Mouse (Mus musculus) liver, embryonic 16.5 days (tissue): Measurements from ENCODE around the gene St8sia1. TPM values are rescaled to one million over a fixed set of nuclear protein-coding genes. Genes with fewer than 3 reads are reported as not detected.

ENCODE experiments used
- ATAC-seq: fragments of 200-750 bp; cut with Nextera tagmentation; 2 replicates; pipeline ENCODE4 v1.8.0; 2017; ENCODE audit warnings: low read depth, mild to moderate bottlenecking, moderate number of reproducible peaks, moderate library complexity
- H3K27ac ChIP-seq: fragments of 300-500 bp; sonication (generic); 2 replicates; pipeline ENCODE4 v1.5.1; 2014; ENCODE audit warnings: mild to moderate bottlenecking, low read length
- H3K27me3 ChIP-seq: fragments of 300-500 bp; sonication (generic); 2 replicates; pipeline ENCODE4 v1.6.1; 2014; ENCODE audit warnings: low read depth, low read length, mixed read lengths; ENCODE audit not compliant: control insufficient read depth, insufficient read depth
- H3K36me3 ChIP-seq: fragments of 300-500 bp; sonication (generic); 2 replicates; pipeline ENCODE4 v1.6.1; 2014; ENCODE audit warnings: mild to moderate bottlenecking; ENCODE audit not compliant: control insufficient read depth, insufficient read depth
- H3K4me1 ChIP-seq: fragments of 300-500 bp; sonication (generic); 2 replicates; pipeline ENCODE4 v1.6.1; 2014; ENCODE audit warnings: low read depth, low read length, mixed read lengths; ENCODE audit not compliant: control insufficient read depth
- H3K4me2 ChIP-seq: fragments of 300-500 bp; sonication (generic); 2 replicates; pipeline ENCODE4 v1.6.1; 2014; ENCODE audit warnings: low read depth, low read length, mixed read lengths
- H3K4me3 ChIP-seq: fragments of 300-500 bp; sonication (generic); 2 replicates; pipeline ENCODE4 v1.5.1; 2014; ENCODE audit warnings: low read depth, mild to moderate bottlenecking, low read length
- H3K9ac ChIP-seq: fragments of 300-500 bp; sonication (generic); 2 replicates; pipeline ENCODE4 v1.6.1; 2014; ENCODE audit warnings: low read depth, low read length
- H3K9me3 ChIP-seq: fragments of 300-500 bp; sonication (generic); replicated peaks from 2 replicates; pipeline ENCODE4 v1.6.1; 2016; ENCODE audit warnings: low read length; ENCODE audit not compliant: control insufficient read depth
- WGBS: fragments of 180-500 bp; shearing (Covaris S2); extraction: QIAGEN DNeasy Blood & Tissue Kit; methylation state at CpG from one replicate; pipeline ENCODE4 v1.1.7; 2014; ENCODE audit not compliant: insufficient replicate concordance; 5-methylcytosine and 5-hydroxymethylcytosine counted together
- polyA plus RNA-seq: library from polyadenylated mRNA; unstranded; fragments of >200 nt; fragmentation: Nextera tagmentation; extraction: Ambion mirVana; gene quantifications from 2 replicates; pipeline ENCODE4 v1.2.1, GENCODE M21; 2015

Gene St8sia1
- polyA plus RNA-seq, 1 experiment from 2014 or later, result 0.05 TPM

GRCm38 (mm10) chr6:142952361-142952954 lies 11.8 kb downstream of the St8sia1 start:
- ATAC-seq, result no peak
- Histone ChIP-seq H3K36me3 (no peaks in the 10 kb centered on the region), H3K9ac (no peak overlapping the region), H3K9me3 (no peaks in the 10 kb centered on the region), H3K27me3 (no peaks in the 10 kb centered on the region), H3K4me3 (no peak overlapping the region), H3K27ac (no peak overlapping the region), H3K4me1 (peaks cover 5% of the 10 kb centered on the region), H3K4me2 (no peak overlapping the region)
- WGBS, result 34% methylated on average over 7 of the region's 7 CpGs

- Histone ChIP-seq H3K9me3 (no peaks in the 10 kb centered on the region), H3K9ac (no peak overlapping the region), H3K36me3 (no peaks in the 10 kb centered on the region), H3K27ac (no peak overlapping the region), H3K4me3 (no peak overlapping the region), H3K27me3 (no peaks in the 10 kb centered on the region), H3K4me2 (no peak overlapping the region), H3K4me1 (peaks cover 5% of the 10 kb centered on the region)
- no peak for ATAC-seq
- 40% methylated on average over 7 of the region's 7 CpGs for WGBS
These were observed 12.5 kb downstream of the St8sia1 start for GRCm38 (mm10) chr6:142951564-142952308.

DNA sequence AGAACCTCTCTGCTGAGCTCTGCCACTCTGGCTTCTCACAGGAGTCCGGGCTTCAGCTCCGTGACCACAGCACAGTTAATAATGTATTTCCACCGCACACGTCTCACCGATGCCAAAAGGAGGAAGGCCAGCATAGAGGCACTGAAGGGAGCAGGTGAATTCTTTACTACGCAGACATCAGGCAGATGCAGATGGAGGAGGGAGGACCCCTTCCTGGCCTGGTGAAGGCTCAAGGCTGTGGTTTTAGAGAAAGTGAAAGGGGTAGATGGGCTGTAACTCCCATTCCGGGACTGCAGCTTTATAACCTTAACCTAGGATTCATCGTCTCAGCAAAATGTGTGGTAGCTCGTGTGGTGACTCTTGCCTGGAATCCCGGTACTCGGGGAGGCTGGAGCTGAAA lies 13.9 kb downstream of the St8sia1 start:
- H3K9me3 ChIP-seq, result no peaks in the 10 kb centered on the region
- no peaks in the 10 kb centered on the region for H3K27me3 ChIP-seq
- ATAC-seq, result no peak
- 35% methylated on average over 11 of the region's 11 CpGs for WGBS
- H3K4me3 ChIP-seq, result no peak overlapping the region
- H3K4me1 ChIP-seq, result peaks cover 3% of the 10 kb centered on the region
- no peak overlapping the region for H3K27ac ChIP-seq
- no peak overlapping the region for H3K4me2 ChIP-seq
- H3K36me3 ChIP-seq, result no peaks in the 10 kb centered on the region
- H3K9ac ChIP-seq, result no peak overlapping the region

- Histone ChIP-seq H3K27me3 (no peaks in the 10 kb centered on the region), H3K4me1 (no peaks in the 10 kb centered on the region; the same call in 1 of the 2 replicates), H3K4me2 (no peak overlapping the region), H3K9me3 (no peaks in the 10 kb centered on the region), H3K9ac (no peak overlapping the region), H3K36me3 (no peaks in the 10 kb centered on the region), H3K27ac (no peak overlapping the region), H3K4me3 (no peak overlapping the region)
- no peak for ATAC-seq
- 68% methylated on average over 5 of the region's 5 CpGs for WGBS
These were observed 15.3 kb downstream of the St8sia1 start for GRCm38 (mm10) chr6:142948955-142949357.

- WGBS, result 48% methylated on average over 6 of the region's 6 CpGs
- H3K4me3 ChIP-seq, result no peak overlapping the region
- H3K4me1 ChIP-seq, result no peaks in the 10 kb centered on the region; the same call in 1 of the 2 replicates
- no peak overlapping the region for H3K27ac ChIP-seq
- H3K27me3 ChIP-seq, result no peaks in the 10 kb centered on the region
- ATAC-seq, result no peak
- no peak overlapping the region for H3K9ac ChIP-seq
- H3K4me2 ChIP-seq, result no peak overlapping the region
- no peaks in the 10 kb centered on the region for H3K36me3 ChIP-seq
- no peaks in the 10 kb centered on the region for H3K9me3 ChIP-seq
These were observed 17.2 kb downstream of the St8sia1 start for GRCm38 (mm10) chr6:142947029-142947428.

- Histone ChIP-seq H3K9ac (no peak overlapping the region), H3K27ac (no peak overlapping the region)
- WGBS, result 48% methylated on average over 7 of the region's 8 CpGs
These were observed 18.0 kb downstream of the St8sia1 start for GRCm38 (mm10) chr6:142946069-142946871.

GRCm38 (mm10) chr6:142945461-142945860 lies 18.8 kb downstream of the St8sia1 start:
- no peak overlapping the region for H3K9ac ChIP-seq
- H3K27ac ChIP-seq, result no peak overlapping the region
- peaks cover 2% of the 10 kb centered on the region; the same call in 1 of the 2 replicates for H3K4me1 ChIP-seq
- no peaks in the 10 kb centered on the region for H3K27me3 ChIP-seq
- 24% methylated on average over 2 of the region's 2 CpGs for WGBS
- ATAC-seq, result no peak
- H3K4me2 ChIP-seq, result no peak overlapping the region
- H3K9me3 ChIP-seq, result no peaks in the 10 kb centered on the region
- no peaks in the 10 kb centered on the region for H3K36me3 ChIP-seq
- no peak overlapping the region for H3K4me3 ChIP-seq

More at GRCm38 (mm10) chr6:142946069-142946871, 18.0 kb downstream of the St8sia1 start:
- no peaks in the 10 kb centered on the region for H3K9me3 ChIP-seq
- peaks cover 2% of the 10 kb centered on the region; the same call in 1 of the 2 replicates for H3K4me1 ChIP-seq
- ATAC-seq, result no peak
- no peak overlapping the region for H3K4me2 ChIP-seq
- H3K36me3 ChIP-seq, result no peaks in the 10 kb centered on the region
- no peaks in the 10 kb centered on the region for H3K27me3 ChIP-seq
- no peak overlapping the region for H3K4me3 ChIP-seq

GRCm38 (mm10) chr6:142944470-142944869 lies 19.8 kb downstream of the St8sia1 start:
- H3K27ac ChIP-seq, result no peak overlapping the region
- H3K4me1 ChIP-seq, result peaks cover 2% of the 10 kb centered on the region; the same call in 1 of the 2 replicates
- no peaks in the 10 kb centered on the region for H3K27me3 ChIP-seq
- H3K4me3 ChIP-seq, result no peak overlapping the region
- WGBS, result 59% methylated on average over 3 of the region's 3 CpGs
- no peak overlapping the region for H3K9ac ChIP-seq
- no peak overlapping the region for H3K4me2 ChIP-seq
- no peaks in the 10 kb centered on the region for H3K36me3 ChIP-seq
- no peaks in the 10 kb centered on the region for H3K9me3 ChIP-seq
- ATAC-seq, result no peak
